Mouse (Mus musculus) bone marrow, adult 2 months (tissue): ENCODE data around the gene Gpr35. TPM values are rescaled to one million over a fixed set of nuclear protein-coding genes. Genes with fewer than 3 reads are reported as not detected.

Experiments
- H3K27ac ChIP-seq: fragments of 200-500 bp; 2 replicates; pipeline ENCODE4 v1.5.1; 2012; ENCODE audit warnings: low read depth, mild to moderate bottlenecking, control low read depth, inconsistent platforms, low read length; ENCODE audit not compliant: control insufficient read depth, poor library complexity, insufficient read depth
- H3K4me1 ChIP-seq: fragments of 200-500 bp; 2 replicates; pipeline ENCODE4 v1.6.1; 2011; ENCODE audit warnings: low read length; ENCODE audit not compliant: control insufficient read depth, insufficient read depth
- H3K4me3 ChIP-seq: fragments of 200-500 bp; replicated peaks from 2 replicates; pipeline ENCODE3; 2011; ENCODE audit warnings: mild to moderate bottlenecking, low read depth, low read length, control low read depth; ENCODE audit not compliant: control insufficient read depth
- CTCF ChIP-seq: fragments of 200-500 bp; IDR thresholded peaks from 2 replicates; pipeline ENCODE4 v1.5.1; 2011; ENCODE audit warnings: low read length, control low read depth; ENCODE audit not compliant: control insufficient read depth, insufficient read depth
- POLR2A ChIP-seq: fragments of 200-500 bp; IDR thresholded peaks from 2 replicates; pipeline ENCODE4 v1.6.1; 2011; ENCODE audit warnings: low read depth, mild to moderate bottlenecking, control low read depth, low read length, borderline replicate concordance; ENCODE audit not compliant: control insufficient read depth
- WGBS: fragments of 180-500 bp; shearing (Covaris S2); methylation state at CpG from one replicate; pipeline ENCODE4 v1.1.7; 2018; 5-methylcytosine and 5-hydroxymethylcytosine counted together
- polyA plus RNA-seq: library from polyadenylated mRNA; stranded (reverse); fragments of >200 nt; gene quantifications from 2 replicates; pipeline ENCODE4 v1.2.4, GENCODE M21; 2011; ENCODE audit warnings: low replicate concordance; ENCODE audit not compliant: missing spikeins, insufficient read depth, insufficient read length

Gpr35 gene
- polyA plus RNA-seq, 1 experiment = 5.0 TPM

- TF ChIP-seq CTCF = peak; percentile 78
- TF ChIP-seq POLR2A = peak; percentile 80; the same call in 1 of the 2 replicates
- peak within 1 kb of the TSS; percentile 92 for H3K27ac ChIP-seq
- H3K4me1 ChIP-seq = peaks cover 10% of the 10 kb centered on the region
- WGBS = under 1% methylated on average over 54 of the region's 57 CpGs
- H3K4me3 ChIP-seq = peak within 1 kb of the TSS; percentile 84
These were observed 40.3 kb upstream of the Gpr35 start, which contains the start of gene Rnpepl1 for GRCm38 (mm10) chr1:92910239-92910885. Gene Rnpepl1, plus strand, starts transcription at chr1:92910783.

- peak overlapping the region; percentile 84 for H3K4me3 ChIP-seq
- WGBS = under 1% methylated on average over 83 of the region's 85 CpGs
- TF ChIP-seq POLR2A (no peak; the same call in 1 of the 2 replicates), CTCF (no peak)
- H3K4me1 ChIP-seq = peaks cover 9% of the 10 kb centered on the region
- peak overlapping the region; percentile 92 for H3K27ac ChIP-seq
These were observed 39.5 kb upstream of the Gpr35 start for GRCm38 (mm10) chr1:92910925-92911720.

- Histone ChIP-seq H3K4me1 (peaks cover 9% of the 10 kb centered on the region), H3K27ac (peak overlapping the region; percentile 92), H3K4me3 (peak overlapping the region; percentile 84)
- TF ChIP-seq POLR2A (no peak), CTCF (no peak)
- WGBS = 22% methylated on average over 8 of the region's 8 CpGs
These were observed 38.9 kb upstream of the Gpr35 start for GRCm38 (mm10) chr1:92911721-92912138.

- Histone ChIP-seq H3K4me3 (peak overlapping the region; percentile 7), H3K4me1 (peaks cover 9% of the 10 kb centered on the region), H3K27ac (no peak overlapping the region; the same call in 1 of the 2 replicates)
- 40% methylated on average over 1 of the region's 1 CpGs for WGBS
- TF ChIP-seq POLR2A (no peak), CTCF (no peak)
These were observed 38.4 kb upstream of the Gpr35 start for GRCm38 (mm10) chr1:92912286-92912685.

- no peak overlapping the region for H3K27ac ChIP-seq
- TF ChIP-seq CTCF (no peak), POLR2A (no peak)
- whole genome bisulfite sequencing = 86% methylated on average over 4 of the region's 4 CpGs
These were observed 36.4 kb upstream of the Gpr35 start for GRCm38 (mm10) chr1:92914239-92914638.

GRCm38 (mm10) chr1:92914993-92915392 is 35.7 kb upstream of the Gpr35 start:
- no peak overlapping the region for H3K27ac ChIP-seq
- no peak for TF ChIP-seq POLR2A
- TF ChIP-seq CTCF = no peak
- H3K4me3 ChIP-seq = no peak overlapping the region
- peaks cover 8% of the 10 kb centered on the region for H3K4me1 ChIP-seq
- 93% methylated on average over 11 of the region's 11 CpGs for WGBS

More at GRCm38 (mm10) chr1:92914239-92914638, 36.4 kb upstream of the Gpr35 start:
- H3K4me3 ChIP-seq = no peak overlapping the region
- peaks cover 6% of the 10 kb centered on the region for H3K4me1 ChIP-seq

GRCm38 (mm10) chr1:92916725-92917124 is 33.9 kb upstream of the Gpr35 start:
- Histone ChIP-seq H3K4me1 (peaks cover 7% of the 10 kb centered on the region), H3K27ac (no peak overlapping the region), H3K4me3 (no peak overlapping the region)
- TF ChIP-seq POLR2A (no peak), CTCF (no peak)
- WGBS = 90% methylated on average over 9 of the region's 9 CpGs

- 0 out of 2 replicates have a peak, but pooled peaks cover 2% of the 10 kb centered on the region for H3K4me1 ChIP-seq
- H3K4me3 ChIP-seq = no peak overlapping the region
- H3K27ac ChIP-seq = no peak overlapping the region
- TF ChIP-seq CTCF = no peak
- TF ChIP-seq POLR2A = no peak
- 95% methylated on average over 11 of the region's 11 CpGs for WGBS
These were observed 31.5 kb upstream of the Gpr35 start for GRCm38 (mm10) chr1:92919151-92919550.

- Histone ChIP-seq H3K27ac (no peak overlapping the region), H3K4me3 (no peak overlapping the region), H3K4me1 (0 out of 2 replicates have a peak, but pooled peaks cover 2% of the 10 kb centered on the region)
- WGBS = 73% methylated on average over 12 of the region's 12 CpGs
- no peak for TF ChIP-seq POLR2A
- no peak for TF ChIP-seq CTCF
These were observed 30.9 kb upstream of the Gpr35 start for GRCm38 (mm10) chr1:92919775-92920174.
